Mouse (Mus musculus) monocyte, adult 5-6 weeks (primary cell): Measurements from ENCODE around the gene Cdyl2. TPM values are rescaled to one million over a fixed set of nuclear protein-coding genes. Genes with fewer than 3 reads are reported as not detected.

Experiments
- ATAC-seq: fragments of 153-309, 156-312 bp; replicated peaks from 2 replicates; pipeline ENCODE4 v1.8.0; 2017; ENCODE audit warnings: mild to moderate bottlenecking; ENCODE audit not compliant: low TSS enrichment, insufficient number of reproducible peaks, severe bottlenecking, poor library complexity, low FRiP score
- total RNA-seq: library from RNA; stranded (forward); fragments of 200-1000, 200-491, 200-594 nt; gene quantifications from 3 replicates; pipeline ENCODE4 v1.2.3, GENCODE M21; 2017

Gene Cdyl2
- total RNA-seq, 1 experiment from 2014 or later: 11.0 TPM

DNA sequence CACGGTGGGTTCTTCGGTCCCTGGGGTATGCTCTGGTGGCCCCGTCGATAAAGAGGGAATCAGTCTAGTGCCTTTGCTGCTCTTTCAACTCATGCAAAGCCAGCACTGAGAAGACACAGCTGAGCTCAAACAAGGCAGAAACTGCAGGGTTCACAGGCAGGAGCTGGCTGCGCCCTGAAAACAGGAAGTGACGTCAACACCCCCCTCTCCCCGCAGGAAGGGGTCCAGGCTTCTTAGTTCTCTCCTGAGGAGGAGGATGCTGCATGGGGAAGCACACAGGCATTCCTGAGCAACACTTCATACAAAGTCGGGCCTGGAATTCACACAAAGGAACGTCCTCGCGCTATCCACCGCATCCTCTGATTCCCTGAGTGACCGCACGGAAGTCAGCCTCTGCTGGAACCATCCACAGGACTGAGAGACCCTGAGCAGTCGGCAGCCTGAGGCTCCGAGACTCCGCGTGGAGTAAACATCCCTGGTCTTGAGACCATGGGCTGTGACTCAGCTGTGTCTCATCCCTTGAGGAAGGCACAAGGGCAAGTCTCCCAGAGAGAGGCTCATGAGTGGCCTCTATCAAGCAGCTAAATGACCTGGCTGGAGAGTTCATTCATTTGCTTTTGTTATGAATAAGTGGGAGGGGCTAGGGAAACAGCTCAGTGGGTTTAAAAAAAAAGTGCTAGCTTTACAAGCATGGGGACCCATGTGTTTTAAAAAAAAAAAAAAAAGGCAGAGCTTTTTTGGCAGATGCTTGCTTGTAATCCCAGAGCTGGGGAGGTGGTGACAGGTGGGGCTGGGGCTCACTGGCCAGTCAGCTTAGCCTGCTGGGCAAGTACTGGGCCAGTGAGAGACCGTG, 144.9 kb downstream of the Cdyl2 start:
- 0 out of 2 replicates have a peak, but pooled peaks have one; percentile 32 for ATAC-seq

DNA sequence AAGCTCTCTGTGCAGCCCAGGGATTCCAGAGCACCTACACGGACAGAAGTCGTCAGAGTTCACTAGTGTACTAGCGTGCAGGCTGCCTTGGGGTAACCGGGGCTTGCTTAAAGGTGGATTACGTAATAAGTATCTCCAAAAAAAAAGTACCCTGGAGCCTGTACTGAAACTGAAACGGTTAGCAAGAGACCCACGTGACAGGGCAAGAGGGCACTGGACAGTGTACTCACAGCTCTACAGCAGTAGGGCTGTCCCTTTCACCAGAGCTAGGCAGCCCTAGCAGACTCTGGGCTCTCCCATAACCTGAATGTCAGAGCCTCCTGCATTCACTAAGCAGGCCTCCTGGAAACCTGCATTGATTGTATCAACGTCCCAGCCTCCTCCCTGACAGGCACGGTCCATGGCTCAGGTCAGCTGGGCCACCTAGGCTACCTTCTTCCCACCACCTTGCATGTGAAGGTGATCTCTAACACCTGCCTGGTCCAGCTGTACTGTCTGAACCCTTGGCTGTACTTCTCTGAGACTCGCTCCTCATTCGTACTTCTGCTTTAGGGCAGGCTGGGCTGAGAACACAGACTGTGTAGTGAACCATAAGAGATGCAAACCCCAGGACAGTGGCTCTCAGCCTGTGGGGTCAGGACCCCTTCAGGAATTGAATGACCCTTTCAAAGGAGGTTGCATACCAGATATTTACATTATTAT, 151.3 kb downstream of the Cdyl2 start:
- 0 out of 2 replicates have a peak, but pooled peaks have one; percentile 29 for ATAC-seq

DNA sequence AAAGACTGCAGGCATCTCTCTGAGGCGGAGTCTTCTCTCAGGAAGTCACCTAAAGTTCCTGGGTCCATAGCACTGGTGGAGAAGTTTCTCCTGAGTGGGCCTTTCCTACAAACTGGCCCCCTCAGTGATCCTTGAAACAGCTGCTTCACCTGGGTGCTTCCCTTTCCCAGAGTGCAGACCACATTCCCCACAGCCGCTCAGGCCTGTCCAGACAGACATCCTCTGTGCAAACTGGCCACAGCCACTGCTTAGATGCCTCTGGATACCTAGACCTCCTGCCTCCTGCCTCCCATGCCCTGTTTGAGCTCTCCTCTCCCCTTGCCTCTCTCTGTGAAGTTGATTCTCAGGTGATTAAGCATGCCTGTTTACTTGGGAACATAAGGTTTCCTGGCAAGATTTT, 156.1 kb downstream of the Cdyl2 start:
- ATAC-seq: no peak

DNA sequence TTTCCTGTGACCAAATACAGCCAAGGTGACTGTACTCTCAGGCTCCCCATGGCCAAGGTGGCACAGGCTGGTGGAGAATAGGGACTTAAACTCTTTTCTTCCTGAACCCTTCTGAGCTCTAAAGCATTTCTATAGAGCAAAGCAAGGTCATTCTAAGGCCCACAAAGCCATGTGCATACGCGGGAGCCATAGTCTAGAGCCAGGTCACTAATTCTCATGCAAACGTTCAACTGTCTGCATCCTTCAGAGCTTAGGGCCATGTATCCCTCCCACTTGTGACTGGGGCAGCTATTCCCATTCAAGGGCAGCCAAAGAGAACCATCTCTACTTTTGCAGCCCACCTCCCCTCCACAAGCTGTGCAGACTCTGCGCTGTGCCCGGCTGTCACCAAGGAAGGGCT, 159.7 kb downstream of the Cdyl2 start:
- ATAC-seq: no peak

DNA sequence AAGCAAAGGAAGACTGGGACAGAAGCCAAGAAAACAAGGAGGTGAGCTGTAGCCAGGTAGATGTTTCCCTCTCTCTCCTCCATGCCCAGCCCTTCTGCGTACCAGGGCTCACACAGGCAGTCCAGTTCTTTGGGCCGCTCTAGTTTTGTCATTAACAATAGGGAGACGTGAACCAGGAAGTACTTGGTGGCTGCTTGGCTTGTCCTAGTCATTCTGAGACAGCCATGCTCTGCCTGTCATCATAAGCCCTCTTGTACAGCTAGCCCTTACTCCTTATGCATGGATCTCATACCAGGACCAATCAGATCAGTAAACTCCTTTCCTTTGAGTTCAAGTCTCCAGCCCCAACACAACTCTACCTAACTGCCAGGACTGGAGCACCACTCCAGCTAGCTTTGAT, 180.0 kb downstream of the Cdyl2 start:
- ATAC-seq: no peak

DNA sequence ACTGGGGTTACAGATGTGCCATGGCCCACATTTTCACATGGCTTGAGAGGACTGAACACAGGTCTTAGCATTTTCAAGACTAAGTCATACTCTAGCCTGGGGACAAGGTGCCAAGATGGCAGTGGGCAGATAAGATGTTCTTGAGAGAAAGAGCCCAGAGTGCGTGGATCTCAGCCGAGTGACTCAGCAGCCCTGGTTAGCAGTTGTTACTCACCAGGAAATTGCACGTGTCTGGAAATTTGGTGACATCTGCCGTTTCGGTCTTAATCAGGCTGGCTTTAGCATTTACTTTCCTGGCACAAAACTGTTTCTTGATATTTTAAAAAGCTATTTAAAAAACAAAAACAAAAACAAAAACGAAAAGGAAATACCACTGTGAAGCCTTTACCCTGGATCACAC, 180.5 kb downstream of the Cdyl2 start:
- ATAC-seq: peak; percentile 31; the same call in 1 of the 2 replicates

DNA sequence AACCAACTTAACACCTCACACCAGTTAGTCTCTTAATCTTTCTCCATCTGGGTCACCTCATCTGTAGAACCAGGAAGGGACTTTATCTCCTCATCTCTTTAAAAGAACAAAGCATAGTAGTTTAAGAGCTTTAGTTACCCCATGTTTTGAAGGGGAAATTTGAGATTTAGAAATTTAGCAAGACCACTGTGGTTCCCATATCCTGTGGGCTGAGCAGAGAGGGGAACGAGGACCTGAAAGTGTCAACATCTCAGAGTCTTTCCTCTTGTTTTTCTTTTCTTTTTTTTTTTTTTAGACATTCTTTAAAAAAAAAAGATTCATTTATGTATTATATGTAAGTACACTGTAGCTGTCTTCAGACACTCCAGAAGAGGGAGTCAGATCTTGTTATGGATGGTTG, 189.4 kb downstream of the Cdyl2 start:
- no peak for ATAC-seq

DNA sequence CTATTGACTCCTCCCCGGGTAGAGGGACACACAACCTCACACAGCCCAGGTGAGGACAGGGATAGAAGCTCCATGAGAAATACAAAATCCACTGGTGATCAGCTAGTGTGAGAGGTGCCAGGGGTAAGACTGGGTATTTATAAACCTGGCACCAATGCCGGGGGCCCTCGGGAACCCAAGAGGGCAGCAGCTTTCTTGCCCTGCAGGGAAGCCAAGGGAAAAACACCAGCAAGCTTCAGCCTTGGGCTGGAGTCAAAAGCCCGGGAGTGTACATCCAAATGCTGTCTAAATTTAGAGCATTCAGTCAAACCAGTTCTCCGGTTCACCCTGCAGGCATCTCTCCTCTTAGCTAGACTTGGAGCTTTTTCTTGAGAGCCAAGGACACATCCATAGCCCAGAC, 189.9 kb downstream of the Cdyl2 start:
- ATAC-seq: no peak

GRCm38 (mm10) chr8:116540136-116540535, 192.7 kb downstream of the Cdyl2 start:
- ATAC-seq: no peak

DNA sequence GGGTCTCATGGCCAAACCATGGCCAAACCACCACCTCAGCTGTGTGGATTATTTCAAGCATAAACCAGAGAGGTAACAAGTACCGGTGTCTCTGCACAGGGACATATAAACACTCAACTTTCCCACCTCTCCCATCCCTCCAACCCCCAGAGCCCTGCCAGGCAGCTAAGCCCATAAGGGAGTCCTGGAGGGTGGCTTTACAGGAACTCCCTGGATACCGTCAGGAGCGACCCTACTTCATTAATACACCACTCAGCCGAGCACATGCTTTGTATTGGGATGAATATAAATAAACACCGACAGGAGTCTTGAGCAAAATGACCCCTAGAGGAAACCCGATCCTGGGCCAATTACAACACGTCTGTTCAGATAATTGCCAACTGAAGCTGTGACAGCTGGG, 194.0 kb downstream of the Cdyl2 start:
- ATAC-seq: no peak

DNA sequence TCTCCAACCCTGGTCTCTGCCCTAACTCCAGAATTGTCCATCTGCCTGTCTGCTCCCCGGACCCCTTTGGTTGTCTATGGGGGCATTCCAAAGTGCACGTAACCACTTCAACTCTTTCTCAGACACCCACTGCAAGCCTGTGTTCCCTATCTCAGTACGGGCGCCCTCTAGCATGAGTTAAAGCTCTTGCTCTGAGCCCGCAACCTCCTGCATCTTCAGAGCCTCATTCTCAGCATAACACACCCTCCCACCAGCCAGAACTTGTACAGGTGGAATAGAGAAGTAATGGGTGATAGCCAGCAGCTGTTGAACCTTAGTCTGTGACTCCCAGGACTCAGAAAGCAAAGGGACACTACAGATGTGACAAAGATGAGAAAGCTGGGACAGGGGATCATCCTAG, 196.0 kb downstream of the Cdyl2 start:
- ATAC-seq: no peak

DNA sequence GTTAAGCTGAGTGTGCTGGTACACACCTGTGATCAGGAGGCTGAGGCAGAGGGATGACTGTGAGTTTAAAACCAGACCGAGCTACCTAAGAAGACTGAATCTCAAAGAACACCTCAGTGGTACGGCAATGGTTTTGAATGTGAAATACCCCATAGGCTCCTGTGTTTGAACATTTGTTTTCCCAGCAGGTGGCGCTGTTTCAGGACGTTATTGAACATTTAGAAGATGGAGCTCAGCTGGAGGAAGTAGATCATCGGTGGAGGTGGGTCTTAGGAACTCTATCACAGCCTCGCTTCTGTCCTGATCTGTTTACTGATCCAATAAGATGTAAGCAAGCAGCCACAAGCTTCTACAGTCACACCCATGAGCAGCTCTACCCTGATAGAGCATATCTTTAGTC, 199.7 kb downstream of the Cdyl2 start:
- no peak for ATAC-seq

DNA sequence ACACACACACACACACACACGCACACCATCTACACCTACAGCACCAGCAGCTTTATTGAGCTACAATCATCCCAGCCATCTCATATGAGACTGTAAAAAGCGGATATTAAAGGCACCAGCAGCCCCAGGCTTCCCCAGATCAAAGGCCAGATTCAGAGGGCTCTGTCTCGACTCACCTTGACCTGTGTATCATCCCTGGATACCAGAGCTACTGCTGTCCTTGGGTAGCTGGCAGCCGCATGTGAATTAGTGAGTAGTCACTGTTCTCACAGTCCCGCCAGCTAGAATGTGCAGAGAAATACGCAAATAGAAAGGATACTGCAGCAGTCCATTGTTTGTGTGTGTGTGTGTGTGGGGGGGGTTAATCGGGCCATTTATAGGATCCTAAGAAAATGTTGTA, 204.1 kb downstream of the Cdyl2 start:
- ATAC-seq: no peak

- ATAC-seq: no peak
Observed at GRCm38 (mm10) chr8:116524915-116525314, 207.9 kb downstream of the Cdyl2 start.

Other genes starting within 250 kb of the Cdyl2 start
- gene Dynlrb2, start 228.0 kb downstream of the Cdyl2 start, total RNA-seq: not detected in 3 replicates
- 4.8 to 15.3 TPM (median 11.9 TPM) in 3 replicates for gene Cmc2, start 188.5 kb upstream of the Cdyl2 start, total RNA-seq
- gene Cenpn, start 188.7 kb upstream of the Cdyl2 start, total RNA-seq: 0.58 to 1.9 TPM (median 1.1 TPM) in 3 replicates
- gene Atmin, start 210.4 kb upstream of the Cdyl2 start, total RNA-seq: 20.7 to 30.9 TPM (median 25.9 TPM) in 3 replicates
- 0.29 to 1.3 TPM in 2 of 3 replicates, not detected in the other for gene 1700030J22Rik, start 246.0 kb upstream of the Cdyl2 start, total RNA-seq